ENCODE assay signal across 8 mouse cellular contexts in genomic region chr4:99120211-99121122, GRCm38 (mm10). TPM values are rescaled to one million over a fixed set of nuclear protein-coding genes. Genes with fewer than 3 reads are reported as not detected.
DNase-seq lines count a peak whose midpoint lies in the region; ATAC-seq lines count a peak whose summit lies in the region.

TSS of gene Dock7 (minus strand) at chr4:99120915.

- peak within 1 kb of the TSS; percentile 93 for H3K4me2 ChIP-seq in intestine, embryonic 15.5 days (replicated peaks)

- peak; percentile 96 for ATAC-seq in intestine, embryonic 15.5 days
- ATAC-seq in megakaryocyte progenitor cell, adult 5-6 weeks (replicated peaks; ENCODE audit: poor library complexity) = peak; percentile 80

- peaks cover 59% of the 10 kb centered on the region for H3K4me1 ChIP-seq in embryonic facial prominence, embryonic 10.5 days
- H3K4me1 ChIP-seq in intestine, embryonic 15.5 days (replicated peaks) = peaks cover 24% of the 10 kb centered on the region

- peak within 1 kb of the TSS; percentile 89 for H3K9ac ChIP-seq in intestine, embryonic 15.5 days

- intact Hi-C loops in left cerebral cortex, postnatal 14 days (cut with DNase I) = no loop called here

- H3K9me3 ChIP-seq in embryonic facial prominence, embryonic 10.5 days = no peaks in the 10 kb centered on the region
- H3K9me3 ChIP-seq in intestine, embryonic 15.5 days = no peaks in the 10 kb centered on the region

- H3K36me3 ChIP-seq in embryonic facial prominence, embryonic 10.5 days (replicated peaks) = no peaks in the 10 kb centered on the region
- H3K36me3 ChIP-seq in intestine, embryonic 15.5 days = no peaks in the 10 kb centered on the region

- DNase-seq in adrenal gland, postnatal 36 days = peak; percentile 91 to 93
- DNase-seq in embryonic facial prominence, embryonic 10.5 days (ENCODE audit: low spot score) = peak; percentile 94
- peak; percentile 82 to 90 for DNase-seq in gastrocnemius, postnatal 4 days (ENCODE audit: low spot score in 2 of 2)
- peak; percentile 67 to 84 for DNase-seq in left cerebral cortex, postnatal 14 days (ENCODE audit: low spot score in 2 of 2)
- DNase-seq in right cerebral cortex, postnatal 36 days (ENCODE audit: low spot score in 2 of 2) = peak; percentile 50 to 72
- no peak for DNase-seq in natural killer cell, adult 2 months (ENCODE audit: low spot score in 2 of 2)

- peak within 1 kb of the TSS; percentile 99 for H3K4me3 ChIP-seq in embryonic facial prominence, embryonic 10.5 days
- peak within 1 kb of the TSS; percentile 89 for H3K4me3 ChIP-seq in intestine, embryonic 15.5 days (replicated peaks)

- under 1% methylated on average over 116 of the region's 117 CpGs for WGBS in embryonic facial prominence, embryonic 10.5 days
- under 1% methylated on average over 113 of the region's 117 CpGs for WGBS in intestine, embryonic 15.5 days

- H3K27ac ChIP-seq in embryonic facial prominence, embryonic 10.5 days (replicated peaks) = peak within 1 kb of the TSS; percentile 99
- peak within 1 kb of the TSS; percentile 82 for H3K27ac ChIP-seq in intestine, embryonic 15.5 days

- peaks cover 10% of the 10 kb centered on the region for H3K27me3 ChIP-seq in embryonic facial prominence, embryonic 10.5 days (replicated peaks; ENCODE audit: low read depth, poor library complexity, severe bottlenecking)
- no peaks in the 10 kb centered on the region for H3K27me3 ChIP-seq in intestine, embryonic 15.5 days (replicated peaks)

RNA-seq across cellular contexts. Expression of gene Dock7, which starts in this region (rescaled TPM):
- total RNA-seq in adrenal gland, postnatal 36 days (2021) = 10 to 100 TPM; 37.3 to 67.4 TPM
- polyA plus RNA-seq in embryonic facial prominence, embryonic 10.5 days (2016; fragmentation: Nextera tagmentation; extraction: Ambion mirVana) = 81.8 and 82.1 TPM in 2 replicates
- total RNA-seq in gastrocnemius, postnatal 4 days (2021) = 10 to 100 TPM; 57.9 to 63.0 TPM
- polyA plus RNA-seq in intestine, embryonic 15.5 days (2015; fragmentation: Nextera tagmentation; extraction: Ambion mirVana) = 41.6 and 42.2 TPM in 2 replicates
- 10 to 100 TPM; 48.4 to 49.6 TPM for total RNA-seq in left cerebral cortex, postnatal 14 days (2021)
- 22.8 and 32.5 TPM in 2 replicates for total RNA-seq in megakaryocyte progenitor cell, adult 5-6 weeks (2015)
- 20.4 and 27.8 TPM in 2 replicates for total RNA-seq in megakaryocyte progenitor cell, adult 5-6 weeks (2017)

Comparison
In these comparisons a context has a peak if more than half of its experiments do, and no peak if none do; other contexts are left out.
1. DNase-seq: peak in adrenal gland, postnatal 36 days (2 of 2), embryonic facial prominence, embryonic 10.5 days (single experiment), gastrocnemius, postnatal 4 days (2 of 2), left cerebral cortex, postnatal 14 days (2 of 2) and right cerebral cortex, postnatal 36 days (2 of 2); none in natural killer cell, adult 2 months (0 of 2).